Mouse (Mus musculus) heart, adult 2 months (tissue): ENCODE results near the gene Jpt2. TPM values are rescaled to one million over a fixed set of nuclear protein-coding genes. Genes with fewer than 3 reads are reported as not detected.
A peak's percentile ranks its signal among the peaks of the same experiment; 100 is the strongest.

ENCODE experiments used
- DNase-seq, 2 experiments: peaks; one replicate each; pipeline ENCODE4 v3.0.0; 2021
- H3K27ac ChIP-seq: fragments of 200-600 bp; 2 replicates; pipeline ENCODE4 v1.8.1; 2022
- H3K27me3 ChIP-seq: fragments of 200-500 bp; 2 replicates; pipeline ENCODE4 v1.6.1; 2012; ENCODE audit warnings: mild to moderate bottlenecking, low read length, inconsistent platforms, mixed read lengths; ENCODE audit not compliant: control insufficient read depth, insufficient read depth
- H3K36me3 ChIP-seq: fragments of 200-500 bp; 2 replicates; pipeline ENCODE4 v1.6.1; 2012; ENCODE audit warnings: low read length, inconsistent platforms; ENCODE audit not compliant: control insufficient read depth, insufficient read depth
- H3K4me1 ChIP-seq: fragments of 200-500 bp; 2 replicates; pipeline ENCODE4 v1.6.1; 2011; ENCODE audit warnings: low read length; ENCODE audit not compliant: control insufficient read depth, insufficient read depth
- H3K4me3 ChIP-seq: fragments of 200-600 bp; 2 replicates; pipeline ENCODE4 v1.8.1; 2022
- H3K79me2 ChIP-seq: fragments of 200-500 bp; replicated peaks from 2 replicates; pipeline ENCODE4 v1.6.1; 2012; ENCODE audit warnings: mild to moderate bottlenecking, inconsistent platforms, low read length, moderate library complexity, mixed read lengths; ENCODE audit not compliant: control insufficient read depth, insufficient read depth
- H3K9ac ChIP-seq: fragments of 200-500 bp; 2 replicates; pipeline ENCODE4 v1.6.1; 2012; ENCODE audit warnings: low read depth, mild to moderate bottlenecking, control low read depth, inconsistent platforms, low read length, mixed read lengths
- CTCF ChIP-seq: fragments of 200-600 bp; IDR thresholded peaks from 2 replicates; pipeline ENCODE4 v1.8.1; 2022; ENCODE audit warnings: antibody characterized with exemption, mild to moderate bottlenecking, moderate library complexity
- EP300 ChIP-seq: fragments of 200-500 bp; IDR thresholded peaks from 2 replicates; pipeline ENCODE4 v1.6.1; 2011; ENCODE audit warnings: low read depth, low read length, control low read depth; ENCODE audit not compliant: insufficient read depth
- POLR2A ChIP-seq: fragments of 200-500 bp; IDR thresholded peaks from 2 replicates; pipeline ENCODE4 v1.6.1; 2011; ENCODE audit warnings: mild to moderate bottlenecking, low read depth, low read length, control low read depth; ENCODE audit not compliant: insufficient read depth
- WGBS: fragments of 180-500 bp; shearing (Covaris S2); methylation state at CpG from one replicate; pipeline ENCODE4 v1.1.7; 2018; 5-methylcytosine and 5-hydroxymethylcytosine counted together
- intact Hi-C: fragments of 180-260 bp; cut with DNase I; formaldehyde crosslinking; loops from one replicate; pipeline ENCODE4 v1.15.1; 2025
- polyA plus RNA-seq: library from polyadenylated mRNA; depleted of rRNA; stranded (reverse); fragments of >200 nt; gene quantifications from 2 replicates; pipeline ENCODE4 v1.2.3, GENCODE M21; 2012; rRNA removed
- total RNA-seq, 2 experiments: library from RNA; stranded (reverse); gene quantifications; 2 replicates each; pipeline ENCODE4 v1.2.3; 2021

The Jpt2 gene
- total and polyA plus RNA-seq, 3 experiments = 4.3 to 9.2 (median 9.2) TPM

DNA sequence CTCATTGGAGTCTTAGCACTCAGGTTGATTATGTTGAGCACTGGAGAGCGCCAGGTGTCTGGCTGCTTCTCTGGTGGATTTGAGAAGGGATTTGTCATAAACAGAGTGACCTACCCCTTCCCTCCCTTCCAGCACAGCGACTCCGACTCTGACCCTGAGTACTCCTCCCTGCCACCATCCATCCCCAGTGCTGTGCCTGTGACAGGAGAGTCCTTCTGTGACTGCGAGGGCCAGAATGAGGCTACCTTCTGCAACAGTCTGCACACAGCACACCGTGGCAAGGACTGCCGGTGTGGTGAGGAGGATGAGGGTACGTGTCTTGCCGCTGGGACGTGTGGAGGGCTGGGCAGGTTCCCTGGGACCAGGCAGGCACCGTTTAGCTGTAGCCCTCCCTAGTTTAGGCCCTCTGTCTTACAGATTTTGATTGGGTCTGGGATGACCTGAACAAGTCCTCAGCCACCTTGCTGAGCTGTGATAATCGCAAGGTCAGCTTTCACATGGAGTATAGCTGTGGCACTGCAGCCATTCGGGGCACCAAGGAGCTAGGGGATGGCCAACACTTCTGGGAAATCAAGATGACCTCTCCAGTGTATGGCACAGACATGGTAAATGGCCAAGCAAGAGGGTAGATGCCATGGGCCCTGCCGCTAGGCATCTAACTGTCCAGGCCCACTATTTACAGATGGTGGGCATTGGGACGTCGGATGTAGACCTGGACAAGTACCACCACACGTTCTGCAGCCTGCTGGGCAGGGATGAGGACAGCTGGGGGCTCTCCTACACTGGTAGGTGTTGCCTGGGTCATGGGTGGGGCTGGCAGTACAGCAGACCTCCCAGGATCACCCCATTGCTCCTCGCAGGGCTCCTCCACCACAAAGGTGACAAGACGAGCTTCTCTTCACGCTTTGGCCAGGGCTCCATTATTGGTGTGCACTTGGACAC lies 70.1 kb downstream of the Jpt2 start:
- Histone ChIP-seq H3K27ac (no peak overlapping the region), H3K4me3 (no peak overlapping the region), H3K36me3 (no peaks in the 10 kb centered on the region), H3K4me1 (peaks cover 9% of the 10 kb centered on the region), H3K27me3 (no peaks in the 10 kb centered on the region), H3K79me2 (no peaks in the 10 kb centered on the region), H3K9ac (no peak overlapping the region)
- DNase-seq = no peak
- TF ChIP-seq CTCF = no peak
- 0 out of 2 replicates have a peak, but pooled peaks have one; percentile 6 for TF ChIP-seq EP300
- TF ChIP-seq POLR2A = peak; percentile 44
- intact Hi-C loops = no loop called here
- WGBS = 85% methylated on average over 19 of the region's 19 CpGs

DNA sequence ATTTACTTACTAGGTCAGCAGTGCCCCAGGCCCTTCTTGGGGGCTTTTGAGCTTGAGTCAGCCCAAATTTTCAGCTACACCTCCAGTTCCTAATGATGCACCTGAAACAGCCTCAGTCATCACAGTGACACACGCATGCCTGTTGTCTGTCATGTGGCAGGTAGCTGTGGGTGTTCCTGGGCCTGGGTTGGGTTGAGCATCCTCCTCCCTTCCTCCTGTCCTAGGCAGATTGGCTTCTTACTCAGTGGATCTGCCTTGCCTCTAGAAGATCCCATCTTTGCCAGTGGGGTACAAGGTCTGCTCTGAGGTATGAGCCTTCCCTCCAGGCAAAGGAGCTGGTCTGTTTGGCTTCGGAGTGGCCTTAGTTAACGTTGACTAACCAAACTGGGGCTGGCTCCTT lies 71.6 kb downstream of the Jpt2 start:
- peak; percentile 49 for TF ChIP-seq POLR2A
- TF ChIP-seq EP300 = 0 out of 2 replicates have a peak, but pooled peaks have one; percentile 27
- no peak for TF ChIP-seq CTCF
- Histone ChIP-seq H3K79me2 (no peaks in the 10 kb centered on the region), H3K4me1 (peaks cover 10% of the 10 kb centered on the region), H3K36me3 (no peaks in the 10 kb centered on the region), H3K4me3 (no peak overlapping the region), H3K27ac (no peak overlapping the region), H3K9ac (no peak overlapping the region), H3K27me3 (no peaks in the 10 kb centered on the region)
- DNase-seq = no peak
- WGBS = 90% methylated on average over 3 of the region's 3 CpGs
- intact Hi-C loops = no loop called here

Other genes with a start within 250 kb of the Jpt2 start
- gene Rnf151, start 242.6 kb downstream of the Jpt2 start, total RNA-seq = not detected
- gene Rnf151, start 242.6 kb downstream of the Jpt2 start, polyA plus RNA-seq = 0.15 and 0.68 TPM in 2 replicates
- 100 to 1,000 TPM; 675 to 722 TPM for gene Rps2, start 242.6 kb downstream of the Jpt2 start, total RNA-seq
- gene Rps2, start 242.6 kb downstream of the Jpt2 start, polyA plus RNA-seq = 2,277 and 2,346 TPM in 2 replicates
- 100 to 1,000 TPM; 916 to 992 TPM for gene Ndufb10, start 236.2 kb downstream of the Jpt2 start, total RNA-seq
- 1,269 and 1,412 TPM in 2 replicates for gene Ndufb10, start 236.2 kb downstream of the Jpt2 start, polyA plus RNA-seq
- gene Rpl3l, start 232.9 kb downstream of the Jpt2 start, total RNA-seq = 100 to 1,000 TPM; 386 to 472 TPM
- gene Rpl3l, start 232.9 kb downstream of the Jpt2 start, polyA plus RNA-seq = 213 and 215 TPM in 2 replicates
- 100 to 1,000 TPM; 154 to 178 TPM for gene Msrb1, start 224.0 kb downstream of the Jpt2 start, total RNA-seq
- gene Msrb1, start 224.0 kb downstream of the Jpt2 start, polyA plus RNA-seq = 155 and 164 TPM in 2 replicates
- not detected for gene Hs3st6, start 207.7 kb downstream of the Jpt2 start, total RNA-seq
- 0.10 TPM in 1 of 2 replicates, not detected in the other for gene Hs3st6, start 207.7 kb downstream of the Jpt2 start, polyA plus RNA-seq
- gene Meiob, start 156.4 kb downstream of the Jpt2 start, total RNA-seq = under 1 TPM; 0.14 to 0.18 TPM
- gene Meiob, start 156.4 kb downstream of the Jpt2 start, polyA plus RNA-seq = not detected in 2 replicates
- gene Hagh, start 120.5 kb downstream of the Jpt2 start, total RNA-seq = 10 to 100 TPM; 85.8 to 89.5 TPM
- gene Hagh, start 120.5 kb downstream of the Jpt2 start, polyA plus RNA-seq = 126 and 133 TPM in 2 replicates
- gene Fahd1, start 110.3 kb downstream of the Jpt2 start, total RNA-seq = 10 to 100 TPM; 80.3 to 81.5 TPM
- 42.7 and 50.8 TPM in 2 replicates for gene Fahd1, start 110.3 kb downstream of the Jpt2 start, polyA plus RNA-seq
- 10 to 100 TPM; 11.7 to 12.7 TPM for gene Igfals, start 94.7 kb downstream of the Jpt2 start, total RNA-seq
- 6.4 and 9.2 TPM in 2 replicates for gene Igfals, start 94.7 kb downstream of the Jpt2 start, polyA plus RNA-seq
- gene Nubp2, start 74.3 kb downstream of the Jpt2 start, total RNA-seq = 10 to 100 TPM; 18.2 to 22.7 TPM
- gene Nubp2, start 74.3 kb downstream of the Jpt2 start, polyA plus RNA-seq = 17.8 and 17.9 TPM in 2 replicates
- gene Spsb3, start 74.0 kb downstream of the Jpt2 start, total RNA-seq = 10 to 100 TPM; 30.4 to 33.8 TPM
- 47.0 and 66.2 TPM in 2 replicates for gene Spsb3, start 74.0 kb downstream of the Jpt2 start, polyA plus RNA-seq
- gene Eme2, start 65.6 kb downstream of the Jpt2 start, total RNA-seq = 10 to 100 TPM; 16.9 to 18.3 TPM
- gene Eme2, start 65.6 kb downstream of the Jpt2 start, polyA plus RNA-seq = 19.3 and 20.3 TPM in 2 replicates
- 100 to 1,000 TPM in 1 of 2 experiments, 10 to 100 TPM in 1; 95.6 to 102 TPM for gene Mrps34, start 65.6 kb downstream of the Jpt2 start, total RNA-seq
- 102 and 133 TPM in 2 replicates for gene Mrps34, start 65.6 kb downstream of the Jpt2 start, polyA plus RNA-seq
- 10 to 100 TPM; 30.7 to 37.7 TPM for gene Nme3, start 64.2 kb downstream of the Jpt2 start, total RNA-seq
- 46.4 and 55.2 TPM in 2 replicates for gene Nme3, start 64.2 kb downstream of the Jpt2 start, polyA plus RNA-seq
- 10 to 100 TPM; 60.0 to 67.9 TPM for gene Mapk8ip3, start 23.7 kb downstream of the Jpt2 start, total RNA-seq
- gene Mapk8ip3, start 23.7 kb downstream of the Jpt2 start, polyA plus RNA-seq = 74.4 and 105 TPM in 2 replicates
- gene Cramp1l, start 55.1 kb upstream of the Jpt2 start, total RNA-seq = 1 to 10 TPM; 9.4 to 9.8 TPM
- 9.6 and 13.7 TPM in 2 replicates for gene Cramp1l, start 55.1 kb upstream of the Jpt2 start, polyA plus RNA-seq
- 1 to 10 TPM; 3.1 to 5.0 TPM for gene Ift140, start 55.4 kb upstream of the Jpt2 start, total RNA-seq
- 4.6 and 5.2 TPM in 2 replicates for gene Ift140, start 55.4 kb upstream of the Jpt2 start, polyA plus RNA-seq
- 10 to 100 TPM; 40.0 to 45.1 TPM for gene Tmem204, start 122.9 kb upstream of the Jpt2 start, total RNA-seq
- 77.3 and 82.0 TPM in 2 replicates for gene Tmem204, start 122.9 kb upstream of the Jpt2 start, polyA plus RNA-seq
- 10 to 100 TPM; 12.1 to 13.5 TPM for gene Telo2, start 155.3 kb upstream of the Jpt2 start, total RNA-seq
- 12.7 and 15.5 TPM in 2 replicates for gene Telo2, start 155.3 kb upstream of the Jpt2 start, polyA plus RNA-seq
- 1 to 10 TPM; 5.4 to 5.8 TPM for gene Ptx4, start 160.1 kb upstream of the Jpt2 start, total RNA-seq
- gene Ptx4, start 160.1 kb upstream of the Jpt2 start, polyA plus RNA-seq = 0.16 and 0.26 TPM in 2 replicates
- 10 to 100 TPM; 25.4 to 28.5 TPM for gene Clcn7, start 172.7 kb upstream of the Jpt2 start, total RNA-seq
- 24.6 and 31.3 TPM in 2 replicates for gene Clcn7, start 172.7 kb upstream of the Jpt2 start, polyA plus RNA-seq
- not detected for gene Ccdc154, start 201.8 kb upstream of the Jpt2 start, total RNA-seq
- gene Ccdc154, start 201.8 kb upstream of the Jpt2 start, polyA plus RNA-seq = 0.06 TPM in 1 of 2 replicates, not detected in the other
- not detected for gene Gm38655, start 214.8 kb upstream of the Jpt2 start, total RNA-seq
- gene Gm38655, start 214.8 kb upstream of the Jpt2 start, polyA plus RNA-seq = 0.29 TPM in 1 of 2 replicates, not detected in the other
- 10 to 100 TPM; 20.8 to 22.2 TPM for gene BC003965, start 223.9 kb upstream of the Jpt2 start, total RNA-seq
- 12.1 and 18.6 TPM in 2 replicates for gene BC003965, start 223.9 kb upstream of the Jpt2 start, polyA plus RNA-seq
- gene Unkl, start 227.7 kb upstream of the Jpt2 start, total RNA-seq = 1 to 10 TPM; 7.4 to 7.5 TPM
- gene Unkl, start 227.7 kb upstream of the Jpt2 start, polyA plus RNA-seq = 6.6 and 9.1 TPM in 2 replicates